Comparison of ENCODE assay signal across 8 mouse cellular contexts in genomic region chr6:85936508-85937465, GRCm38 (mm10). TPM values are rescaled to one million over a fixed set of nuclear protein-coding genes. Genes with fewer than 3 reads are reported as not detected.
DNase-seq lines count a peak whose midpoint lies in the region; ATAC-seq and TF ChIP-seq lines count a peak whose summit lies in the region.
"Not testable (repeated sequence)": the region's sequence is repeated elsewhere in the genome, so short reads cannot be mapped to it uniquely, and the experiment has no call there.

No protein-coding gene starts in this region.

- peak; percentile 96 for ATAC-seq in forebrain, embryonic 11.5 days (replicated peaks; ENCODE audit: low FRiP score)
- ATAC-seq in heart, embryonic 16.5 days (replicated peaks; ENCODE audit: extremely low read depth, insufficient read depth, low FRiP score) = peak; percentile 94
- peak; percentile 96 for ATAC-seq in liver, embryonic 14.5 days (ENCODE audit: insufficient read depth)
- ATAC-seq in stomach, embryonic 16.5 days (ENCODE audit: insufficient read depth, low FRiP score) = peak; percentile 96

- not testable (repeated sequence) for H3K36me3 ChIP-seq in E14TG2a.4 (ENCODE audit: insufficient read depth, low read length); forebrain, embryonic 11.5 days (ENCODE audit: control insufficient read depth, insufficient read depth, low read length); heart, embryonic 16.5 days (ENCODE audit: control insufficient read depth, insufficient read depth); liver, embryonic 14.5 days (replicated peaks; ENCODE audit: control insufficient read depth, insufficient read depth, low read depth); stomach, embryonic 16.5 days (ENCODE audit: control insufficient read depth, insufficient read depth, low read length)

- H3K27me3 ChIP-seq in E14TG2a.4 (ENCODE audit: insufficient read depth, low read length) = peaks cover 11% of the 10 kb centered on the region; the same call in 1 of the 2 replicates
- not testable (repeated sequence) for H3K27me3 ChIP-seq in forebrain, embryonic 11.5 days (ENCODE audit: control insufficient read depth, insufficient read depth, low read length); heart, embryonic 16.5 days (ENCODE audit: control insufficient read depth, insufficient read depth, low read length); liver, embryonic 14.5 days (ENCODE audit: control insufficient read depth, insufficient read depth, low read length); stomach, embryonic 16.5 days (ENCODE audit: control insufficient read depth, insufficient read depth, low read length)

- not testable (repeated sequence) for TF ChIP-seq CTCF in E14TG2a.4 (conservative IDR thresholded peaks at IDR 0.05; ENCODE audit: low read length)
- peak; percentile 58 for TF ChIP-seq CTCF in liver, embryonic 14.5 days (IDR thresholded peaks at IDR 0.05; ENCODE audit: low read depth)

- peak; percentile 60 for DNase-seq in c-Kit-positive CD71-positive TER-119-negative erythroid progenitor cells, embryonic 14.5 days (ENCODE audit: low read depth)
- DNase-seq in forebrain, embryonic 11.5 days (ENCODE audit: low spot score) = peak; percentile 86
- peak; percentile 89 to 94 for DNase-seq in kidney, postnatal 36 days
- peak; percentile 57 to 66 (median 60) for DNase-seq in liver, embryonic 14.5 days (ENCODE audit: low read depth in 3 of 3, low spot score in 3 of 3)
- peak; percentile 84 for DNase-seq in neural tube, embryonic 10.5 days (ENCODE audit: extremely low spot score, low spot score)

- not testable (repeated sequence) for H3K9me3 ChIP-seq in E14TG2a.4 (ENCODE audit: low read length); forebrain, embryonic 11.5 days (ENCODE audit: control insufficient read depth, low read length); heart, embryonic 16.5 days (replicated peaks; ENCODE audit: control insufficient read depth, low read length); liver, embryonic 14.5 days (ENCODE audit: control insufficient read depth, low read length); stomach, embryonic 16.5 days (replicated peaks; ENCODE audit: control insufficient read depth, low read length)

- H3K4me2 ChIP-seq in forebrain, embryonic 11.5 days (ENCODE audit: low read depth, low read length, severe bottlenecking) = peak overlapping the region; percentile 54
- peak overlapping the region; percentile 63 for H3K4me2 ChIP-seq in heart, embryonic 16.5 days (ENCODE audit: low read depth, low read length)
- H3K4me2 ChIP-seq in liver, embryonic 14.5 days (ENCODE audit: low read depth) = peak overlapping the region; percentile 63
- peak overlapping the region; percentile 66 for H3K4me2 ChIP-seq in stomach, embryonic 16.5 days (ENCODE audit: low read depth, low read length)

- peak overlapping the region; percentile 51; the same call in 1 of the 2 replicates for H3K9ac ChIP-seq in forebrain, embryonic 11.5 days (ENCODE audit: low read length)
- peak overlapping the region; percentile 76 for H3K9ac ChIP-seq in heart, embryonic 16.5 days (ENCODE audit: low read length)
- peak overlapping the region; percentile 62 for H3K9ac ChIP-seq in liver, embryonic 14.5 days (replicated peaks)
- H3K9ac ChIP-seq in stomach, embryonic 16.5 days (ENCODE audit: low read length) = peak overlapping the region; percentile 71

- H3K4me3 ChIP-seq in E14TG2a.4 (replicated peaks; ENCODE audit: low read length) = peak overlapping the region; percentile 80
- peak overlapping the region; percentile 36 for H3K4me3 ChIP-seq in forebrain, embryonic 11.5 days (ENCODE audit: low read depth, low read length)
- peak overlapping the region; percentile 60 for H3K4me3 ChIP-seq in heart, embryonic 16.5 days (ENCODE audit: low read length)
- peak overlapping the region; percentile 60 to 72 for H3K4me3 ChIP-seq in liver, embryonic 14.5 days (ENCODE audit: insufficient read depth in 1 of 2, low read depth in 2 of 2, low read length in 2 of 2)
- peak overlapping the region; percentile 53 for H3K4me3 ChIP-seq in stomach, embryonic 16.5 days (replicated peaks; ENCODE audit: low read length)

- H3K4me1 ChIP-seq in E14TG2a.4 (replicated peaks; ENCODE audit: low read depth, low read length); forebrain, embryonic 11.5 days (replicated peaks; ENCODE audit: control insufficient read depth, insufficient read depth, low read length); heart, embryonic 16.5 days (ENCODE audit: control insufficient read depth, insufficient read depth, low read length); liver, embryonic 14.5 days (replicated peaks; ENCODE audit: control insufficient read depth in 2 of 2, insufficient read depth in 2 of 2, low read length in 1 of 2); stomach, embryonic 16.5 days (ENCODE audit: control insufficient read depth, insufficient read depth, low read length): not testable (repeated sequence)

- H3K27ac ChIP-seq in forebrain, embryonic 11.5 days (ENCODE audit: low read depth, low read length) = not testable (repeated sequence)
- peak overlapping the region; percentile 64 for H3K27ac ChIP-seq in heart, embryonic 16.5 days (ENCODE audit: low read length)
- H3K27ac ChIP-seq in liver, embryonic 14.5 days = peak overlapping the region; percentile 34
- H3K27ac ChIP-seq in stomach, embryonic 16.5 days (ENCODE audit: low read length) = peak overlapping the region; percentile 66

- TF ChIP-seq EP300 in liver, embryonic 14.5 days (IDR thresholded peaks at IDR 0.05; ENCODE audit: low read depth) = not testable (repeated sequence)

- WGBS in forebrain, embryonic 11.5 days = 1% methylated on average over 49 of the region's 50 CpGs
- 1% methylated on average over 43 of the region's 50 CpGs for WGBS in heart, embryonic 16.5 days
- WGBS in liver, embryonic 14.5 days (ENCODE audit: insufficient replicate concordance) = under 1% methylated on average over 48 of the region's 50 CpGs
- under 1% methylated on average over 50 of the region's 50 CpGs for WGBS in stomach, embryonic 16.5 days

RNA-seq across cellular contexts. Expression of gene Nat8f1, which starts 21.3 kb away (rescaled TPM):
- 4.5 and 4.6 TPM in 2 replicates for polyA plus RNA-seq in forebrain, embryonic 11.5 days (2014; fragmentation: Nextera tagmentation; extraction: Ambion mirVana)
- polyA plus RNA-seq in heart, embryonic 16.5 days (2015; fragmentation: Nextera tagmentation; extraction: Ambion mirVana) = 4.6 and 6.5 TPM in 2 replicates
- 4.7 TPM in 2 replicates for polyA plus RNA-seq in liver, embryonic 14.5 days (2012; rRNA removed)
- polyA plus RNA-seq in liver, embryonic 14.5 days (2014; fragmentation: Nextera tagmentation; extraction: Ambion mirVana) = 5.0 and 6.6 TPM in 2 replicates
- polyA plus RNA-seq in stomach, embryonic 16.5 days (2015; fragmentation: Nextera tagmentation; extraction: Ambion mirVana) = 6.9 and 7.4 TPM in 2 replicates

RNA-seq across cellular contexts. Expression of gene Dusp11, which starts 24.7 kb away (rescaled TPM):
- polyA plus RNA-seq in forebrain, embryonic 11.5 days (2014; fragmentation: Nextera tagmentation; extraction: Ambion mirVana) = 45.0 and 56.1 TPM in 2 replicates
- polyA plus RNA-seq in heart, embryonic 16.5 days (2015; fragmentation: Nextera tagmentation; extraction: Ambion mirVana) = 40.2 and 54.6 TPM in 2 replicates
- 14.6 and 20.3 TPM in 2 replicates for polyA plus RNA-seq in liver, embryonic 14.5 days (2012; rRNA removed)
- polyA plus RNA-seq in liver, embryonic 14.5 days (2014; fragmentation: Nextera tagmentation; extraction: Ambion mirVana) = 27.2 and 30.4 TPM in 2 replicates
- polyA plus RNA-seq in stomach, embryonic 16.5 days (2015; fragmentation: Nextera tagmentation; extraction: Ambion mirVana) = 48.3 and 50.1 TPM in 2 replicates

RNA-seq across cellular contexts. Expression of gene Tprkb, which starts 25.1 kb away (rescaled TPM):
- polyA plus RNA-seq in forebrain, embryonic 11.5 days (2014; fragmentation: Nextera tagmentation; extraction: Ambion mirVana) = 31.2 and 32.1 TPM in 2 replicates
- 20.8 and 23.1 TPM in 2 replicates for polyA plus RNA-seq in heart, embryonic 16.5 days (2015; fragmentation: Nextera tagmentation; extraction: Ambion mirVana)
- polyA plus RNA-seq in liver, embryonic 14.5 days (2012; rRNA removed) = 8.5 and 12.7 TPM in 2 replicates
- 13.4 and 14.6 TPM in 2 replicates for polyA plus RNA-seq in liver, embryonic 14.5 days (2014; fragmentation: Nextera tagmentation; extraction: Ambion mirVana)
- 28.1 and 30.8 TPM in 2 replicates for polyA plus RNA-seq in stomach, embryonic 16.5 days (2015; fragmentation: Nextera tagmentation; extraction: Ambion mirVana)

RNA-seq across cellular contexts. Expression of gene Nat8f4, which starts 32.1 kb away (rescaled TPM):
- 7.0 and 7.5 TPM in 2 replicates for polyA plus RNA-seq in forebrain, embryonic 11.5 days (2014; fragmentation: Nextera tagmentation; extraction: Ambion mirVana)
- 2.1 and 2.9 TPM in 2 replicates for polyA plus RNA-seq in heart, embryonic 16.5 days (2015; fragmentation: Nextera tagmentation; extraction: Ambion mirVana)
- 0.50 and 0.64 TPM in 2 replicates for polyA plus RNA-seq in liver, embryonic 14.5 days (2012; rRNA removed)
- polyA plus RNA-seq in liver, embryonic 14.5 days (2014; fragmentation: Nextera tagmentation; extraction: Ambion mirVana) = 0.81 and 0.87 TPM in 2 replicates
- polyA plus RNA-seq in stomach, embryonic 16.5 days (2015; fragmentation: Nextera tagmentation; extraction: Ambion mirVana) = 3.8 and 4.5 TPM in 2 replicates
